Mouse (Mus musculus) mature B cell (primary cell): ENCODE measurements around the gene Rab32.
"Not testable (repeated sequence)": the region's sequence is repeated elsewhere in the genome, so short reads cannot be mapped to it uniquely, and the experiment has no call there.

Experiments used
- in situ Hi-C: fragments of 300-500 bp; cut with MboI; formaldehyde crosslinking; loops from 2 replicates; pipeline ENCODE4 v1.14.3; 2019

The Rab32 gene

DNA sequence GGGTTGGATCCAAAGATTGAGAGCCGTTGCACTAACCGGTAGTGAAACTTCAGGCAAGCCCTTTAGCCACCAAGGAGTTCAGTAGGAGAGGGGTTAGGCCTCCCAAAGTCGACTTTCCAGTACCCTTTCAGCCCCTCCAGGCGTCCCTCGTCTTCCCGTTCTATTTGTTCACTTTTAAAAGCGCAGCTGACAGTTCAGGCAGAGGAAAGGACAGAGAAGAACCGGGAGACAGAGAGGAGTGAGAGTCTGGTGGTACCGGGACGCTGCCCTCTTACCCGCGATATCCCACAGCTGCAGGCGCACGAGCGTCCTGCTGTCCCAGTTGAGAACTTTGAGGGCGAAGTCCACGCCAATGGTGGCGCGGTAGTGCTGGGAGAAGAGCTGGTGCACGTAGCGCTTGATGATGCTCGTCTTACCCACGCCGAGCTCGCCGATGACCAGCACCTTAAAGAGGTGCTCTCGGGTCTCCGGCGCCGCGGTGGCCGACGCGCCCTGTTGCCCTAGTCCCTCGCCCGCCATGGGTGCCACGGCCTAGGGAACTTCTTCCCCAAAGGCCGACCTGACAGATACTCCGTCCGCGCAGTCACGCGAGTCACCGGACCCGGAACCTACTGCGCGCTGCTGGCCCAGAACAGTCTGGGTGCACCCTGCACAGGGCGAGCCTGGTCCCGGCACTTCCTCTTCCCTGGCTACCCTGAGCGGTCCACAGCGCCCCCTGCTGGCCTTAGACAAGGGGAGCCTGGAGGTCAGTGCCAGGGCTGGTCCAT is at the start of gene Rab32:
Gene Rab32 (minus strand): TSS at position 696 of the 767 bp plus-strand sequence.
- in situ Hi-C loops = no loop called here

DNA sequence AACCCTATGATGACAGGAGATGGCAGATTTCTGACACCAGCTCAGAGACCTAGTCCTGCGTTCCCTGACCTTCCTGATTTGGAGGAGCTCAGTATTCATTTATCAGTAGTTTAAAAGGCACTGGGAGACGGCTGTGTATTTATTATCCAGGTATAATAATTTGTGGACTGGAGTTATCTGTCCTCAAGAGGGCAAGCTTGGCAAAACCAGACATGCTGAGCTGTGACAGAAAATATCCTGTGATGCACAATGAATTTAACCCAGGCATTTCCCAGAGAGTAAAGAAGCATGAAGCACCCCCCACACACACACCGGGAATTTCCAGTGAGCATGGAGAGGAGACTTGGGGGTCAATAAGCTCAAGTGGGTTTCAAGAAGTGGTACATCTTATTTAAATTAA is 42.7 kb upstream of the Rab32 start:
- in situ Hi-C loops = no loop called here

DNA sequence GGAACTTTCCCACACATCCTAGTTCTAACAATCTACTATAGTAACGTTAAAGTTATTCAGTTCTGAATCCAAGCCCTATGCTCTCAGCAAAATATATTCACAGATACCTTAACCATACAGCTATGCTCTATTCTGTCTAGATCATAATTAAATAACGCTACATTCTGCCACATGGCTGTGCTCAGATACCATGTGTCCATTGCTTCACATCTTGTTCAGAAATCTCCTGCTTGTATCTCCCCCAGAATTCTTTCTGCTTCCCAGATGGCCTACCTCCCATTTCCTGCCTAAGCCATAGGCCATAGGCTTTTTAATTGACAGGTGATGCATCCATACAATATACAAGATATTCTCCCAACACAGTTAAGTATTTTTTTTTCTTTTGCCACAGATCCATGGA is 39.4 kb upstream of the Rab32 start:
- in situ Hi-C loops = not testable (repeated sequence)

DNA sequence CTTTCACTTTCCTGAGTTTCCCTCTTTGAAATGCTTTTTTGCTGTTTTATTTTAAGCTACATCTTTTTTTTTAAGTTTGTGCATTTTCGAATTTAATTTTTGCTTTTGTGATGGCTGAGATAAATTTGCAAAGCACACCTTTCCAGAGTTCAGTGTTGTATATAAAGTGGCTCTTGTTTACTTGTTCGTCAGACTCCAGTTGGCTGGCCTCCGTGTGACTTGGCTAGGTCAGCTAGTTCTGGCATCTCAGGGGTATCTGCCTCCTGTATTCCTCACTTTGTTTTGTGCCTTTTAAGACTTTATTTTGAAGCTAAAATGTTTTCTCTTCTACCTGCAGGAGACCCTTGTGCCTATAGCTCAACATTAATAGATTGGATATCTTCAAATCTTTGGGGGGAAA is 22.7 kb upstream of the Rab32 start:
- in situ Hi-C loops = no loop called here

DNA sequence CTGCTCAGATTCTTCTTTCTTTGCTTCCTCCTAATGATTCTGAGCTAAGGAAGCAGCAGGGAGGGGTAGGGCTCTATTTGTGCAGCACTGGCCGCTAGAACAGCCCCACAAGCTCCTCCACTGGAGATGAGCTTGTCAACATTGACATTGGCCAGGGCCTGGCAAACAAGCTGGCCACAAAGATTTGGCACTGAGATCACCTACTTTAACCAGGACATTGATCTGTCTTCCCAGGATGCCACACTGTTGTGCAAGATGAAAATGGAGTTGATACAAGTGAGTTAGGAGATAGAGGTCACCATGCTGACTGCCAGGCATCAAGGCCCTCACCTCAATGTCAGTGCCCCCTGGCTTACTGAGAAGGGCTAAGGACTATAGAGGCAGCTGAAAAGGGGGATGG is 21.8 kb upstream of the Rab32 start:
- in situ Hi-C loops = no loop called here

DNA sequence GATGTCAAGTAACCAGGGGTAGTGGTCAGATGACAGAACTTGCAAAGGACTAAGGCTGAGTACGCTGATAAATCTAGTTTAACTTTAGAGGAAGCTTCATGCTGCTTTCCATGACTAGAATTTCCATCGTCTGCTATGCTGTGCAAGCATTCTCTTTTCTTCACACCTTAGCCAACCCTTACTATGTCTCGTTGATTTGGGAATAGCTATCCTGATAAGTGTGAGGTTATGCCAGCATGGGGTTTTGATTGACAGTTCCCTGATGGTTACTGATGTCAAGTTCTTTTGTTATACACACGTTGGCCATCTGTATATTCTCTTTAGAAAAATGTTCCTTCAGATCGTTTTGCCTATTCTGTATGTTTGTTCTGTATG is 259 bp upstream of the Rab32 start:
- in situ Hi-C loops = no loop called here

DNA sequence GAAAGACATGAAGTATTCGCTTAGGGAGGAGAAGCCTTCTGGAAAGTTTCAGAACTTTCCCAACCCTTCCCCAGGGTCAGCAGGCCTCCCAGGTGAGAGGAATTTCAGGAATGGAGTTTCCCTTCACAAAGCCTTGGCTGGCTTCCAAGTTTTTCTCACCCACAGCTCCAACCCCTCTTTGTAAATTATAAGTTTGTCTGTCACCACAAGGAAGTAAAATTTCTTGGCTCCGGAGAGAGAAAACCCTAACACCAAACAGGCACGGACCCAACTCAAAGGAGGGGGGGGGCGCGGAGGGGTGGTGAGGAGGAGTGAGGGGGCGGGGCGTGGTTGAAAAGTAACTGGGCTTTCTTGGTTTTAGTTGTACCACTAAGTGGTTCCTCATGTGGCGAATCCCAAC is 980 bp downstream of the Rab32 start:
- in situ Hi-C loops = no loop called here

DNA sequence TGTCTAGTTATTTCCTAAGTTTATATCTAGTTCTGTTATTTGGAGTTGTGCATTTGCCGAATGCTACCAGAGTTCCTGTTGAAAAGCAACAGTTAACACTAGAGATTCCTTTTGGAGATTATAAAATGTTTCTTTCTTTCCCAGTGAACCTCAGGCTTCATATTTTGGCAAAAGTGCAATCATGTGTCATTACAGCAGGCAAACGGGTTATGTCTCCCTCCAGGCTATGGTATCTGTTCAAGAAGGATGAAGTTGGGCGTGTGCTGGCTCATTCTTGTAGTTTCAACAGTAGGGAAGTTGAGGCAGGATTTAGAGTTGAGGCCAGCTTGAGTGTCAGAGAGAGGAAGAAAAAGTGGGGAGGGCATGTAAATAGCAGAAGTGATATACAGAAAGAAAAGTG is 2.4 kb downstream of the Rab32 start:
- in situ Hi-C loops = no loop called here

DNA sequence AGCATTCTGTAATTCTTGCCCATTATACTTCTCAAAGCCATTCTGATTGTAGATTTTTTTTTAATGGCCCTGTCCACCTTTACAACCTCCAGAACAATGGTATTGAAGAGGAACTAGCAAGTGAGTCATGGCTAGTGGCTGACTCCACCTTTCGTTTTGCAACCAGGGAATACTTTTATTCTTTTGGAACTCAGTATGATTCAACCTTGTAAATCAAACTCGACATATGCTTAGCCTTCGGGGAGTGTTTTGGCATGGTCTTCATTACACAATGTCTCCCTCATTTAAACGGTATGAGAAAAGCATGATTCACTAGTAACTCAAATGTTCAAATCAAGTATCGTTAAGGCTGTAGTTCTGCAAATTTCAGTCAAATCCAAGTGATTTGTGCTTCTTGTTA is 2.8 kb downstream of the Rab32 start:
- in situ Hi-C loops = no loop called here

DNA sequence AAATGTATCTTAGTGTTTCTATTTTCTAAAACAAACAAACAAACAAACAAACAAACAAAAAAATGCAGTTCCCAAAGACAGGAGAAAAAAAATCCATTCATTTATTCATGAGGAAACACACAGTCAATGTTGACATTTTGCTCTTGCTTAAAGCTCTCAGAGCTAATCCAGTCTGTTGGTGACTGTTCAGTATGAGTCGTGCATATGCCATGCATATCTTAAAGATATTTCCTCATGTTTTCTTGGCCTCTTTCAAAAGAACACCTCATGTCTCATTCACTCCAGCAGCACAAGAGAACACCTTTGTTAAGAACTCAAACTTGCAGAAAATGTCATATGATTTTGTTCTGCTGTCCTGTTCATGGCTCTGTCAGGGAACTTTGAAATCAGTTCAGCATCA is 7.9 kb downstream of the Rab32 start:
- in situ Hi-C loops = no loop called here

DNA sequence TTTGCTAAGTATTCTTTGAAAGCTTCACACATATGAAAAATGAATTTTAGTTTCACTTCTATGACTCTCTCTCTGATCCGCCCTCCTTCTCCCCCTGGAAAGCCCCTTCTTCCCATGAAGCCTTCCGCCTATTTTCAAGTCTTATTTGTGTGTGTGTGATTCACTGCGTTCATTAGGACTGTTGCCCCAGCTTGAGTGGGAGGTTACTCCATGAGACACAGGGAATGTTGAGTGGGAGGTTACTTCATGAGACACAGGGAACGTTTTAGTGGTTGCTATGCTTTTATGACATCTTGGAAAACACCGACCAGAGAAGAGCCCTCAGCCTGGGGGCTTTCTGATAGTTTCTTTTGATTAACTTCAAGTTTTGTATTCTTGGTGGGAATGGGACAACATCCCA is 11.4 kb downstream of the Rab32 start:
- in situ Hi-C loops = no loop called here

DNA sequence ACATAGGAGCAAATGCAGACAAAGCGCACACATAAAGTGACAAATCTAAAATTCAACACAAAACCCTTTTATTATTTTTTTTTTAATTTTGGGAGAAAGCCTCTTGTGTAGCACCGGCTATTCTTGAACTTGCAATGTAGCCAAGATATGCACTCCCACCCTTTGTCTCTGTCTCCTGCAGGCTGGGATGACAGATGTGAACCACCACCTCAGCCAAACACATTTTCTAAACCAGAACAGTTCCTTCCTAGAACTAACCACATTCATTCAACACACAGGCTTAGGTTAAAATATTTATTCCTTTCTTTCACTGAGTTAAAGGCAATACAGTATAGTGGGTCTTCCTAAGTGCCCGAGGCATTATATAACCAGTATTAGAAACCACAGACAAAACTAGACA is 13.1 kb downstream of the Rab32 start:
- in situ Hi-C loops = no loop called here
